Mouse (Mus musculus) fibroblast of lung, adult 2 months (primary cell): Measurements from ENCODE around the gene Siae.

ENCODE experiments used
- DNase-seq: peaks from one replicate; pipeline ENCODE4 v3.0.0-alpha.2; 2011; ENCODE audit warnings: low read depth

Gene Siae

GRCm38 (mm10) chr9:37540701-37541575, 14.6 kb upstream of the Siae start:
- DNase-seq = no peak

- no peak for DNase-seq
These were observed 13.5 kb upstream of the Siae start for GRCm38 (mm10) chr9:37541851-37542642.

GRCm38 (mm10) chr9:37543869-37544440, 11.5 kb upstream of the Siae start:
- DNase-seq = no peak

- DNase-seq = peak; percentile 47
These were observed 10.9 kb upstream of the Siae start for GRCm38 (mm10) chr9:37544447-37545165.

- DNase-seq = no peak
These were observed 10.3 kb upstream of the Siae start for GRCm38 (mm10) chr9:37545166-37545610.

DNA sequence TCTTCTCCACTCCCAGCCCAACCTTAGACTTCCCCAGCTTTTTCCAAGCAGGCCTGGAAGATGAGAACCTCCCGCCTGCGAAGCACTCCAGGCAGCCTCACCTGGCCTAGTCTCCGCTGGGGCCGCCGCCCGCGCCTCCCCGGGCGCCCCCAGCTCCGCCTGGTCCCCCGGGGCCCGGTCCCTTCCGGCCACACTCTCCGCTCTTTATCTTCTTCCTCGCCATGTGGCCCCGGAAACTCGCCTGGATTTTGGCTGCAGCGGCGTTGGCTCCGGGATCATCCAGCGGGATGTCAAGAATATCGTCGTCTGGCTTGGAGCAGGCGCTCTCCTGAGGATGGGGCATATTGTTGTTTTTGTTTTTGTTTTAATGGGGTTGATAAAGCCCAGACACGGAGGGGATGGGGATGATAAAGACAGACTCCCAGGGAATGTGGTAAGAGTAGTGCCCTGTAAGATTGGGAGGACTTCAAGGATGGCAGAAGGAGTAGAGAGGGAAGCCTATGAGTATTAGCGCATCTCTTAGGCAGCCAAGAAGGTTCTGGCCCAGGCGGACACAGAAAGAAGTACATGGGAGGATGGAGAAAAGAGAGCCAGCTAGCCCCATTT, 9.5 kb upstream of the Siae start:
- DNase-seq = no peak

DNA sequence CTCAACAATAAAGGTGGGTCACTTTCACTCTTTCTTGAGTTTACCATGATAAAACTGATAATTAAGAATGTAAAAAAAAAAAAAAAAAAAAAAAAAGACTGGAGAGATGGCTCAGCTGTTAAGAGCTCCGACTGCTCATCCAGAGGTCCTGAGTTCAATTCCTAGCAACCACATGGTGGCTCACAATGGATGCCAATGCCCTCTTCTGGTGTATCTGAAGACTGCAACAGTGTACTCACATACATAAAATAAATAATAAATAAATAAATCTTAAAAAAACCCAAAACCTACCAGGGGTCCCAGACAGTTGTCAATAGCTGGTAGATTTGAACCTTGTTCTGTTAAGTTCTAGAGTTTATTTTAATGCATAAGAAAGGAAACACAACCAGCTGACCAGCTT, 8.6 kb upstream of the Siae start:
- DNase-seq = no peak

- no peak for DNase-seq
These were observed 5.1 kb upstream of the Siae start for GRCm38 (mm10) chr9:37550435-37550834.

DNA sequence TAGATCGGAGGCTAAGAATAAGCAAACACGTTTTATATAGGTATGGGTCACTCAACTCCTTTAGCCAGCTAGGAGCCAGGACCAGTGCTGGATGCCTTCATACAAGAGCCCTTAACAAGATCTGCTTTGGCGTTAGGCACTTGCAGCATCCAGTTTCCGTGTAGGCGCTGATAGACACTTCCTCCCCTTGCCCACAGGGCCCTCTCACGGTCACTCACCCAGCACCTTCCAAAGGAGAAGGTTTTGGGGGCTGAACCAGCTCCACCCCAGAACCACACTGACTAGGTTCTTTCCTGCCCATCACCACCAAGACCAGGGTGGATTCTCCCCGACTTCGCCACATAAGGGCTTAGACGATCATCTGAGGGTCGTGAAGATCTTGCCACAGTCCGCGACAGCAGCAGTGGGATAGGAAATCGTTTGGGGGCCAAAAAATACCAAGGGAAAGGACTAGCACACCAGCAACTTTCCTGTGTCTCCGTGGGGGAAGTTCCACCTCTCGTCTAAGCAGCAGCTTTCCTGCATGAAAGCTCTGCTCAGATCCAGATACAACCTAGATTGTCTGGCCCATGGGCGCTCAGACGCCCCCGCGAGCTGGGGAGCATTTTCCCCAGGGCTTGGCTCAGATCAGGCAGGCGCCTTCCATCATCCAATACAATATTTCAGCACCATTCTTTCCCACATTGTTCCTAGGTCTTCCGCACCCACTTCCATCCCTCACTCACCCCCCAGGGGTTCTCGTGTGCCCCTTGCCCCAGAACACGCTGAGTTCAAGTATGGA, 3.6 kb upstream of the Siae start:
- DNase-seq = no peak

DNA sequence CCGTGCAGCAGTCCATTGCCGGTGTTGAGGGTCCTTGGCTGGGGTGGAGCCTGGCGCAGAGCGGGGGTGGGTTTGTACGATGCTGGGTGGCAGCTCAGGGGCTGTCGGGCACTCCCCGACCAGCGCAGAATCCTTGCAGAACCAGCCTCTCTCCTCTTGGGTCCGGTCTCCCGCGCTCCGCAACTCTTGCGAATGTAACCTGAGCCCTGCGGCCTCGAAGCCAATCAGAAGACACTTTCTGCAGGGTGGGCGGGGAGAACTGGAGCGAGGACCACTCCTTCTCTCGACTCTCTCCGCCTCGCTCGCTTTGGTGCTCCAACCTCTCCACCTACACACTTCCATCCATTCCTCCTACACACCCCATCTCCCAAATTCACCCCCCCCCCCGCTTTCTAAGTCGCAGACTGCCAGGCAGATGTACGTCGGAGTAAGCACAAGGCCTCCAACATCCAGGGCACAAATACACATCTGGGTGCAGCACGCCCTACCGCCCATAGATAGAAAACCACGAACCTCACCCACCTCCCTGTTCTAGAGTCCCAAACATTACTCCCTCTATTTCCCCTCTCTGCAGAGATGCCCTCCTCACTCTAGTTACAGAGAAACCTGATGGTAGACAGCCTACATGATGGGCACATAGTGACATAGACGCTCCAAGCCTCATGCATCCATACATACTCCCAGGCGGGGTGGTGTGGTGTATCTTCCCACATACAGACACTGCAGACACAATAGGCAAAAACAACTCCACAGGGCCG, 2.8 kb upstream of the Siae start, which contains the start of gene Nrgn:
Gene Nrgn (minus strand): TSS at position 369 of the 758 bp plus-strand sequence.
- peak; percentile 26 for DNase-seq

GRCm38 (mm10) chr9:37554279-37554678, 1.2 kb upstream of the Siae start:
- no peak for DNase-seq

GRCm38 (mm10) chr9:37556366-37556765, 868 bp downstream of the Siae start:
- DNase-seq = no peak

DNA sequence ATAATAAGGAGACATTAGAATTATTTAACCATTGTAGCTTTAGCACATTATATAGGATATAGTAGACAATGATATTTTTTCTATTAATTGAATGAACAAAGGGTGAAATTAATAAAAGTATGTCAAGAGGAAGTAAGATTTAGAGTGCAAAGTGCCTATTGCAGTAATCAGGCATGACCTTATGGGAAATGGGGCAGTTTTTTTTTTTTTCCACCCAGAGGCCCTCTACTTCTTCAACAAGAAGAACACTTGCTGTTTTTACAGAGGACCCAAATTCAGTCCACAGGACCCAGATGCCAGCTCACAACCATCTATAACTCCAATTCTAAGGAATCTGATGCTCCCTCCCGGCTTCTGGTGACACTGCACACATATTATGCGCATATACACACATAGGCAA, 5.1 kb downstream of the Siae start:
- no peak for DNase-seq

DNA sequence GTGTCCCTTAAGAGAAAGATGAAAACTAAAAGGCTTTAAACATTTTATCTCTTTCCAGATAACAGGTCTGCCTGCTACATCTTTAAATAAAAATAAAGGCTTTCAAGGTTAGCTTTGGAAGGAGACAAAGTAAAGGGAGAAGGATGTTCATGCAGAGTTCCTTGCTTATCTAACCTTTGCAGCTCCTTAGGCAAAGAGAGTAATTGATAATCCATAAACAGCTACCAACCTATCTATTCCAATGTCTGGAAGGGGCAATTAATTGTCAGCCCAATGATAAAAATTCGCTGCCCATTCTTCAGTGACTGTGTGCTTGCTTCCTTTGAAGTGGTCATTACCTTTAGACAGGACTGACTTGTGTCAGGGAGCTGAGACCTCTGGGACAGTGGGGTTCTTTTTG, 8.3 kb downstream of the Siae start:
- no peak for DNase-seq

DNA sequence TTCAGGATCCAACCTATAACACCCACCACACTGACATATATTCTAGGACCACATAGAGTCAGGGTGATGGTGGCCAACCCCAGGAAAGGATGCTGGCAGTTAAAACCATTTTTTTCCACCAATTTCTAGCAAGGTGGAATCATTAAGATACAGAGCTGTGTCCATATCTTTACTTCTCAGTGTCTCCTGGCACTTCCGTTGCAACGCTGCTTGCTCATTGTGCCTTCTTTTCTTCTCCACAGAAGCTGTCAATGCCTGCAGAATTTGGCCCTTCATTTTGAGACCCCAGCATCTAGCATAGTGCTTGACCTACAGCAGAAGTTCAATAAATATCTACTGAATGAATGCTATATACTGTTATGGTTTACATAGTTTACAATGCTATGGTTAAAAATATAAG, 11.5 kb downstream of the Siae start:
- no peak for DNase-seq

DNA sequence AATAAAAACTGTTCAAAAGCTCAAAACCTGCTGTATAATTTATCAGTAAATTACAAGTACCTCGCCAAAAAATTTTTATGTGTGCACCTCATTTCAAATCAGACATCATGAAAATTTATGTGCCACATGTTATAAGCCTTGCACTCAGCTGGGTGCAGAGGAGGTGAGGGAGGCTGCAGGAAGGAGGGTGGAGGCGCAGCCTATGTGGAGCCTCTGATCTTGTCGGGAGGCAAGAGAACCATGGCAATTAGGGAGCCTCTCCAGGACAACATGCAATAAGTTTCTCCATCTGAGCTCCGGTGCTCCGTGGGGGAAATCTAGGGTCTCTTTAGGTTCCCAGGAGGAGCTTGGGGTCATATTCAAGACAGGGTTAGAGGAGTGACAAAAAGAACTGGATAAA, 12.0 kb downstream of the Siae start:
- no peak for DNase-seq

- DNase-seq = no peak
These were observed 12.6 kb downstream of the Siae start for GRCm38 (mm10) chr9:37567892-37568604.

DNA sequence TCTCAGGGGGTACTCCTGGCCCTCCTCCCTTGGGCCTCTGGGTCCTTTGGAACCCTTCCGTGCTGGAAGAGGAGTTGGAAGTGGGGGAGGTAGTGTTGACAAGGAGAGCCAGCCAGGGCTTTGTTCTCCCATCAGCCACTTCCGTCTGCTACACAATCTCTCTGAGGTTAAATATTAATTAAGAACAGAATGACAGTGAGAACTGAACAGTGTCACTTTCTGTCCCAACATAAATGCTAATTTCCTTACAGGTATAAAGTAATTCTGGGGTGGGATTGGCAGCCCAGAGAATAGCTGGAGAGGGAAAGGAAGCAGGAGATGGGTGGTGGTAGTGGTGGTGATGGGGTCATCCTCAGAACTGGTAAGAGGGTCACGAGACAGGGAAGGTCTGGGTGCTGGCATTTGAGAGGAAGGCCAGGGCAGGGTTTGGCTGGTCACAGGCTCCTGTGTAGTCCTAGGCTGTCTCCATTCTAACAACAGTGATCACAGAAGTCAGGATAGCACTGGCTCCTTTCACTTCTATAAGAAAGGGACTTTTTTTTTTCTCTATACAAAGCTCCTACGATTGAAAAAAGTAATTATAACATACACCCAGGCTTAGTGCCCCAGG, 13.2 kb downstream of the Siae start:
- DNase-seq = no peak

DNA sequence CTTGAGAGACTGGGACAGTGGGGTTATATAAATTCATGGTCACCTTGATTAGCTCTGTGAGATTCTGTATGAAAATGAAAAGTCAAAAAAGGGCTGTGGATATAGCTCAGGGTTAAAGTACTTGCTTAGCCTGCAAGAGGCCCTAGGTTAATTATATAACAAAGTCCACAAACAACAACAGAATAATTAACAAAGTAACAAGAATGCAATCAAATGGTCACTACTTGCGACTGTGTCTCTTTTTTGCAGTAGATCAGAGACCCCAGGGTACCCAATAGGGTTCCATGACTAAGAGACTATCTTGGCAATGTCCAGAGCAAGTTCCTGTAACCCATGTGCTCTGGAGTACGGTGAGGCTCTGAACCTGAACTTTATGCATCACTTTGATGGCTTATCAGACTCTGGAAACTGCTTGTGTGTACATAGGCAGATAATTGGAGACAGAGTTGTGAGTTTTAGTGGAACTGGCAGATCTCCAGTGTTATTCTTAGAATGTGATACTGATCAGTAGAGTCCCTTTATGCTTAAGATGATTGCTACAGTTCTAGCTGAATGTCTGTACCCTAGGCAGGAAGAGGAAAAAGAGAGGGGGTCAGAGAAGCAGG, 13.8 kb downstream of the Siae start:
- no peak for DNase-seq
